Mouse (Mus musculus): ENCODE data around the gene Bbs9. TPM values are rescaled to one million over a fixed set of nuclear protein-coding genes. Genes with fewer than 3 reads are reported as not detected.
A peak's percentile ranks its signal among the peaks of the same experiment; 100 is the strongest.

Bbs9 gene
- polyA plus RNA-seq, 1 experiment from 2014 or later: 5.8 TPM

DNA sequence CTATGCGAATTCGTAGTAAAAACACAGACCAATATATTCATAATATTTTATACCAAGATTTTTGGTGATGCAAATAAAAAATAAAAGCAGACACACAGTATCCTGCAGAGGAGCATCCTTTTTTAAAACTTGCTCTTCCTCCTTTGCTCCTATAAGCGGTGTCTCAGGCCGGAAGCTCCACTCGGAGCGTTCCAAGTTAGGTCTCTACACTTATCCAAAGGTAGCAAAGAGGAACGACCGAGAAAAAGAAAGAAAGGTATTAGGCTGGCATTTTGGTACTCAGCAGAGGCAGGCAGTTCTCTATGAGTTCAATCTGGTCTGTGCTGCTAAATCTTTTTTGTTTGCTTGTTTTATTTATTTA lies 6.6 kb upstream of the Bbs9 start:
- TF ChIP-seq EP300 (optimal IDR thresholded peaks at IDR 0.05): no peak
- TF ChIP-seq CTCF (IDR thresholded peaks at IDR 0.05; ENCODE audit: low read depth): no peak
- Histone ChIP-seq H3K36me3 (ENCODE audit: control insufficient read depth, insufficient read depth, low read length) (no peaks in the 10 kb centered on the region; the same call in 1 of the 2 replicates), H3K4me3 (ENCODE audit: low read depth, low read length) (no peak overlapping the region), H3K4me2 (replicated peaks; ENCODE audit: low read depth) (no peak overlapping the region), H3K27ac (replicated peaks) (no peak overlapping the region), H3K4me1 (replicated peaks; ENCODE audit: control insufficient read depth, insufficient read depth) (no peaks in the 10 kb centered on the region), H3K9ac (ENCODE audit: low read length) (no peak overlapping the region), H3K27me3 (ENCODE audit: control insufficient read depth, insufficient read depth, low read length) (no peaks in the 10 kb centered on the region), H3K9me3 (ENCODE audit: control insufficient read depth, low read length) (no peaks in the 10 kb centered on the region)
- DNase-seq (ENCODE audit: low spot score) (no peak), ATAC-seq (ENCODE audit: low FRiP score, low TSS enrichment) (no peak)
- WGBS: 81% methylated on average over 8 of the region's 8 CpGs

GRCm38 (mm10) chr9:22469643-22470042 lies 5.9 kb upstream of the Bbs9 start, which contains the start of gene Rp9:
Gene Rp9, minus strand, starts transcription at chr9:22469743.
- no peak for ATAC-seq (ENCODE audit: low FRiP score, low TSS enrichment)
- Histone ChIP-seq H3K4me1 (replicated peaks; ENCODE audit: control insufficient read depth, insufficient read depth) (no peaks in the 10 kb centered on the region), H3K27me3 (ENCODE audit: control insufficient read depth, insufficient read depth, low read length) (no peaks in the 10 kb centered on the region), H3K27ac (replicated peaks) (0 out of 2 replicates have a peak within 1 kb of the TSS, but pooled peaks have one; percentile 25), H3K4me2 (replicated peaks; ENCODE audit: low read depth) (peak within 1 kb of the TSS; percentile 70), H3K9me3 (ENCODE audit: control insufficient read depth, low read length) (no peaks in the 10 kb centered on the region), H3K36me3 (ENCODE audit: control insufficient read depth, insufficient read depth, low read length) (no peaks in the 10 kb centered on the region; the same call in 1 of the 2 replicates), H3K9ac (ENCODE audit: low read length) (peak within 1 kb of the TSS; percentile 96; the same call in 1 of the 2 replicates), H3K4me3 (ENCODE audit: low read depth, low read length) (peak within 1 kb of the TSS; percentile 88)
- TF ChIP-seq EP300 (optimal IDR thresholded peaks at IDR 0.05): no peak
- TF ChIP-seq CTCF (IDR thresholded peaks at IDR 0.05; ENCODE audit: low read depth): no peak
- 85% methylated on average over 3 of the region's 3 CpGs for WGBS
- DNase-seq (ENCODE audit: low spot score): no peak

DNA sequence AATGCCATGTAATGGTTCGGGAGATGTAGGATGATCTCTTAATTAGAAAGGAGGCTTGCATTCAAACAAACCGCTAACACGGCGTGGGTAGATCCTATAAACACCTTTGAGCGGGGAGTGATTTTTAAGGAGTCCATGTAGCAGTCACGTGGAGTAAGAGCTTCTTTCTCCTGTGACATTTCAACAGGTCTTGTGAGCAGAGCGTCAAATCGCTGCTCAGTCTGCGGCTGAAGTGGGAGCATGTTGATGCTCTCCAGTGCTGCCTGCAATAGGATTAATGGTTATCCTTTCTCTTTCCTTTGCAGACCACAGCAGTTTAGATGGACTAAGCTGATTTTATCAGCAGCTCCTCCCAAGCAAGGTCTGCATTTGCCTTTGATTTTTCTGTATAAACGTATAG lies 750 bp downstream of the Bbs9 start:
- H3K4me1 ChIP-seq (replicated peaks; ENCODE audit: control insufficient read depth, insufficient read depth): no peaks in the 10 kb centered on the region
- DNase-seq (ENCODE audit: low spot score) (no peak), ATAC-seq (ENCODE audit: low FRiP score, low TSS enrichment) (no peak)
- H3K27ac ChIP-seq (replicated peaks): no peak overlapping the region
- H3K9ac ChIP-seq (ENCODE audit: low read length): peak overlapping the region; percentile 63
- no peaks in the 10 kb centered on the region for H3K27me3 ChIP-seq (ENCODE audit: control insufficient read depth, insufficient read depth, low read length)
- WGBS: 2% methylated on average over 10 of the region's 10 CpGs
- H3K4me2 ChIP-seq (replicated peaks; ENCODE audit: low read depth): peak overlapping the region; percentile 87
- no peaks in the 10 kb centered on the region for H3K36me3 ChIP-seq (ENCODE audit: control insufficient read depth, insufficient read depth, low read length)
- no peak for TF ChIP-seq CTCF (IDR thresholded peaks at IDR 0.05; ENCODE audit: low read depth)
- no peak for TF ChIP-seq EP300 (optimal IDR thresholded peaks at IDR 0.05)
- H3K9me3 ChIP-seq (ENCODE audit: control insufficient read depth, low read length): no peaks in the 10 kb centered on the region
- H3K4me3 ChIP-seq (ENCODE audit: low read depth, low read length): peak overlapping the region; percentile 63

DNA sequence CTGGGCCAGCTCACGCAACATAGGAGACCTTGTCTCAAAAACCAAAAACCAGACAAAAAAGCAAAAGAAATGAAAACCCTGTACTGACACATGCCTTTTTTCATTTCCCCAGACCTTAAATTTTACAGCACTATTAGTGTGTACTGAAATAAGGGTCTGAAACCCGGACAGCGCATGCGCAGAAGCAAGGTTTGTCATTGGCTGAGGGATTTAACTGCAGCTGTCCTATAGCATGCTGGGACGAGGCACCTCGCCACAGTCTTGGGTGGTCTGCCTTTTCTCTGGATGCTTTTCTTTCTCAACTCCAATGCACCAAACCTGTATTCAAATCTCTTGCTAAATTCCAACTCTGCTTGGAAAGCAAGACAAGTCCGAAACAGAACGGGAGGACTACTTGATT lies 3.4 kb downstream of the Bbs9 start:
- ATAC-seq (ENCODE audit: low FRiP score, low TSS enrichment) (no peak), DNase-seq (ENCODE audit: low spot score) (no peak)
- Histone ChIP-seq H3K4me2 (replicated peaks; ENCODE audit: low read depth) (no peak overlapping the region), H3K36me3 (ENCODE audit: control insufficient read depth, insufficient read depth, low read length) (no peaks in the 10 kb centered on the region), H3K4me3 (ENCODE audit: low read depth, low read length) (no peak overlapping the region), H3K27me3 (ENCODE audit: control insufficient read depth, insufficient read depth, low read length) (no peaks in the 10 kb centered on the region), H3K9me3 (ENCODE audit: control insufficient read depth, low read length) (no peaks in the 10 kb centered on the region), H3K27ac (replicated peaks) (no peak overlapping the region), H3K4me1 (replicated peaks; ENCODE audit: control insufficient read depth, insufficient read depth) (no peaks in the 10 kb centered on the region), H3K9ac (ENCODE audit: low read length) (no peak overlapping the region)
- 91% methylated on average over 8 of the region's 8 CpGs for WGBS
- TF ChIP-seq CTCF (IDR thresholded peaks at IDR 0.05; ENCODE audit: low read depth) (no peak), EP300 (optimal IDR thresholded peaks at IDR 0.05) (no peak)

DNA sequence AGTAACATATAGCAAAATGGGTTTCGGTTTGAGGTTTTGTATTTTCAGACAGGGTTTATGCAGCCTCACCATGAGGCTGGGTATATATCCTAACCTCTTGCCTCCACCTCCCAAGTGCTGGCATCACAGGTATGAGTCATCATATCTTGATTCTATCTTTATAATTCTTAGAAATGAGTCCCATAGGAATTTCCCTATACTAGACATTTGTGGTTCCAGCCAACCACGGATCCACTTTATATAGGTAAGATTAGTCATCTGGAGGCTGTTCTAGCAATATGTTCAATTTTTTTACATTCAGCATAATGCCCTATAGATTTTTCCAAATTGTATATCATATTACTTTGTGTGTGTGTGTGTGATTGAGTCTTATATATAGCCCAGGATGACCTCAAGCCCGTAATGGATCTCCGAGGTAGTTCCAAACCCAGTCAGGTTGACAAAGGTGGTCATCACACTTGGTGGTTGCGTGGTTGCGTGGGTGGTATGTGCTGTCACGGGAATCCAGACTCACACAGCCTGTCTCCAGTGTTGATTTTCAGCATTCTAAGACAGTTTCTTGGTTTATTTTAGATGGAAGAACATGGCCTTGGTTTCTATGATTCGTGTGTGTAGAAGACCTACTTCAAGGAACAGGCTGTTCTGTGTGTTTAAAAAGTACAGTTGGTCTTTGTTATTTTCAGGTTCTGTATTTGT lies 8.5 kb downstream of the Bbs9 start:
- WGBS: 84% methylated on average over 8 of the region's 8 CpGs
- Histone ChIP-seq H3K4me1 (replicated peaks; ENCODE audit: control insufficient read depth, insufficient read depth) (no peaks in the 10 kb centered on the region), H3K27ac (replicated peaks) (peak overlapping the region; percentile 78; the same call in 1 of the 2 replicates), H3K4me2 (replicated peaks; ENCODE audit: low read depth) (no peak overlapping the region), H3K36me3 (ENCODE audit: control insufficient read depth, insufficient read depth, low read length) (no peaks in the 10 kb centered on the region), H3K4me3 (ENCODE audit: low read depth, low read length) (no peak overlapping the region), H3K9me3 (ENCODE audit: control insufficient read depth, low read length) (no peaks in the 10 kb centered on the region), H3K9ac (ENCODE audit: low read length) (no peak overlapping the region), H3K27me3 (ENCODE audit: control insufficient read depth, insufficient read depth, low read length) (no peaks in the 10 kb centered on the region)
- TF ChIP-seq CTCF (IDR thresholded peaks at IDR 0.05; ENCODE audit: low read depth) (no peak), EP300 (optimal IDR thresholded peaks at IDR 0.05) (no peak)
- DNase-seq (ENCODE audit: low spot score) (no peak), ATAC-seq (ENCODE audit: low FRiP score, low TSS enrichment) (peak; percentile 19; the same call in 1 of the 2 replicates)

DNA sequence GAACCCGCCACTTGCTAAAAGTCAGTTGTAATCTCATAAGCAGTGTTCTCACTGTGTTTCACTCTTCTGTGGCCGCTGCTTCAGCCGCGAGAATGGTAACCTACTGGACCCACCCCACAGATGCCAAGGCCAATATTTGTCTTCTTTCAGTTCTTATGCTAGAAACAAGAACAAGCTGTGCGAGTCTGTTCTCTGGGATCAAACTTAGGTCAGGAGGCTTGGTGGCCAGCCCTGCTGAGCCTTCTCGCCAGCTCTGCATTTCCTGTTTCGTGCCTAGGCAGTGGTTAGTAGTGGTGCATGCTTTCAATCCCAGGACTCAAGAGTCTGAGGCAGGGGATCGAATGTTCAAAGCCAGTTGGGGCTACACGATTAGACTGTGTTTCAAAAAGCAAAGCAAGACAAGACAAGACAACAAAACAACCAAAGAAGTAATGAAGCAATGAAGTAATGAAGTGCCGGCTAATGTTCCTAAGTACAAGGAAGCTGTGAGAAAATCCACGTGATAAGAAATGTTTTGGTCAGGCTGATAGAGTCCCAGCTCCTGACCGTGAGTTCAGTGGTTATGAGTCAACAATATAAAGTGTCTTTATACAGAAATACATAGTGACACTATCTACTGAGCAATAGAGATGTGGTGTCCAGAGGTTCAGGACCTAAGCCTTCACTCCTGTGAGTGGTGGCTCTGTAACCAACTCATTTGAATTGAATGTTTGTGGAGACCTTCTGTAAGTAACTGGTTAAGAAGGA lies 9.2 kb downstream of the Bbs9 start:
- 60% methylated on average over 12 of the region's 12 CpGs for WGBS
- no peaks in the 10 kb centered on the region for H3K9me3 ChIP-seq (ENCODE audit: control insufficient read depth, low read length)
- no peak overlapping the region for H3K4me3 ChIP-seq (ENCODE audit: low read depth, low read length)
- peak; percentile 66 for DNase-seq (ENCODE audit: low spot score)
- no peak overlapping the region for H3K9ac ChIP-seq (ENCODE audit: low read length)
- H3K27me3 ChIP-seq (ENCODE audit: control insufficient read depth, insufficient read depth, low read length): no peaks in the 10 kb centered on the region
- H3K4me2 ChIP-seq (replicated peaks; ENCODE audit: low read depth): no peak overlapping the region
- H3K36me3 ChIP-seq (ENCODE audit: control insufficient read depth, insufficient read depth, low read length): no peaks in the 10 kb centered on the region
- TF ChIP-seq CTCF (IDR thresholded peaks at IDR 0.05; ENCODE audit: low read depth) (no peak), EP300 (optimal IDR thresholded peaks at IDR 0.05) (no peak)
- H3K4me1 ChIP-seq (replicated peaks; ENCODE audit: control insufficient read depth, insufficient read depth): no peaks in the 10 kb centered on the region
- H3K27ac ChIP-seq (replicated peaks): peak overlapping the region; percentile 78
- ATAC-seq (ENCODE audit: low FRiP score, low TSS enrichment): peak; percentile 94
